Mouse (Mus musculus) telencephalon, adult 2 months (tissue): ENCODE data around the gene Rpp25.
A peak's percentile ranks its signal among the peaks of the same experiment; 100 is the strongest.

Source experiments
- DNase-seq: peaks from one replicate; pipeline ENCODE4 v3.0.0-alpha.2; 2011; ENCODE audit warnings: low read depth, low spot score

Rpp25 gene

GRCm38 (mm10) chr9:57503622-57504380 is at the start of gene Rpp25:
Gene Rpp25 (plus strand): TSS chr9:57504026.
- no peak for DNase-seq

DNA sequence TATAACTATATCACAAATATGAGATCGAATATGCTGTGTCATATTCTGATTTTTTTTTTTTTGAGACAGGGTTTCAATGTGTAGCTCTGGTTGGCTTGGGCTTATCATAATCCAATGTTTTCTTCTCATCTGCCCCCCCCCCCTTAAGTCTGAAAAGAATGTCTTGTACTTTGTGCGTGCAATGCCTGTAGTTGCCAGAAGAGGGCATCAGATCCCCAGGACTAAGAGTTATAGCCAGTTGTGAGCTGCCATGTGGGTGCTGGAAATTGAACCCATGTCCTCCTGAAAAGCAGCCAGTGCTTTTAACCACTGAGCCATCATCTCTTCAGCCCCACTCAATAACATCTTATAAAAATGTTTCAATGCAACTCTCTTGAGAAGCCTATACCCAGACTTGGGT is 44.1 kb upstream of the Rpp25 start:
- no peak for DNase-seq

DNA sequence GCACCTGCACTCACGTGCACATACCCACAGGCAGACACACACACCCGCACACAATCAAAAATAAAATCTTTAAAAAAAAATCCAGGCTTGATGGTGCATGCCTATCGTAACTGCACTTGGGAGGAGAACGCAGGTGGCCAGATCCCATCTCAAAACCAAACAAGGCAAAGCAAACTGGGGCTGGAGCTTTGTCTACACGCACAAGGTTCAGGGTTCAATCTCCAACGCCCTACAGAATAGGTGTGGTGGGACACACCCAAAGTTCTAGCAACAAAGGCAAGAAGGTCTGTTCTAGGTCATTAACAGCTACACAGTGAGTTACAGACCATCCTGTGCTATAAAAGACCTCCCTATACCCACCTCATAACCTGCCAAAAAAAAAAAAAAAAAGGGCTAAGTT is 41.0 kb upstream of the Rpp25 start:
- no peak for DNase-seq

DNA sequence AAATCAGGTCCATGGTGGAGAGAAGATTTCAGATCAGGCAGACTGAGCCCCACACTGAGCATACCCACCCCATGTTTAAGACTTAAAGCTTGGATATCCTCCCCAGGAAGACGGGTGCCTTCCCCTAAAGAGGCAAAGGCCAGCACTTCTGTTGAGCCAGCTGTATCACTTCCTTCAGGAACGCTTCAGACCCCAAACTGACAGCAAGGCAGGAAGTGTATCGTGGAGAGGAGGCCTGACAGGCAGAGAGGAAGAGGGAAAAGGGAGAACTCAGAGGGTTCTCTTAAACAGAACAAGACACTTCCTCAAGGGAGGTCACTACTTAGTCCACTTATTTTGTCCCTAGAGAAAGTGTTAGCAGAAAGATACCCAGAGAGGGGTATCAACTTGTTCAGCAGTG is 37.7 kb upstream of the Rpp25 start:
- no peak for DNase-seq

- no peak for DNase-seq
Measured at GRCm38 (mm10) chr9:57467271-57467771, 36.5 kb upstream of the Rpp25 start.

GRCm38 (mm10) chr9:57467896-57468549 is 35.8 kb upstream of the Rpp25 start, which contains the start of gene Scamp5:
Gene Scamp5 (minus strand): TSS chr9:57468060.
- DNase-seq: peak; percentile 85

DNA sequence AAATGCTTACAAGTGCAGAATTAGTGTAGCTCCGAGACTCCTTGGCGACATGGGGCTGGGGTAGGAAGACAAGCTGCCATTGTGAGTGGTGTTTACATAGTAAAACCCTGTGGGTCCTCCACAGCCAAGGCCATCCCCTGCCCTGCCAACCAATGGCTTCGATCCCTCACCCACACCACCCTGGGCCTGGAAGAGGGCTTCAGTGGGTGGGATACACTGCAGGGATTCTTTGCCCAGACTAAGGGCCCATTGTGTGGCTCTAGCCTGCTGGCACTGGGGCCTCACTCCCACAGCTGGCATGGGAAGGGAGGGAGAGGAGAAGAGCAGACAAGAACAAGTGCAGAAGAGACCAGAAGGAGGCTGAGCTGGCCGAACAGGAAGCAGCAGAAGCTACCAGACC is 34.9 kb upstream of the Rpp25 start:
- DNase-seq: peak; percentile 77

GRCm38 (mm10) chr9:57485774-57486173 is 18.1 kb upstream of the Rpp25 start:
- peak; percentile 82 for DNase-seq

DNA sequence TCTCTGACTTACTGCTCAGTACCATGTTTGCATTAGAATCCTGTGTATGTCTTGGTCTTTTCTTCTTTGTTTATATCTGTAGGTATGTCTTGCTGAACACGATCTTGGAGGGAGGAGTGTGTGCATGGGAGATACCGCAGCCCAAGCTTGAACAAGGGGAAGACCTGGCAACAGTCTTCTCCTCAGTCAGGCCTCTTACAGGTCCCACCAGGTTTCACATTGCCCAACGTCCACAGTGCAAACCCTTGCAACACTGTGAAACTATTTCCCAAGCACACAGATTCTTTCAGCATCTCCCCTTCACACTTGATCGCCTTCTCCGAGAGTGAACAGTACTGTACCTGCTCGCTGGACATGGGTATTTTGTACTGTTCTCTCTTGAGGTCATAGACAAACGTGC is 16.0 kb upstream of the Rpp25 start:
- no peak for DNase-seq

- no peak for DNase-seq
Measured at GRCm38 (mm10) chr9:57493532-57493931, 10.3 kb upstream of the Rpp25 start.

DNA sequence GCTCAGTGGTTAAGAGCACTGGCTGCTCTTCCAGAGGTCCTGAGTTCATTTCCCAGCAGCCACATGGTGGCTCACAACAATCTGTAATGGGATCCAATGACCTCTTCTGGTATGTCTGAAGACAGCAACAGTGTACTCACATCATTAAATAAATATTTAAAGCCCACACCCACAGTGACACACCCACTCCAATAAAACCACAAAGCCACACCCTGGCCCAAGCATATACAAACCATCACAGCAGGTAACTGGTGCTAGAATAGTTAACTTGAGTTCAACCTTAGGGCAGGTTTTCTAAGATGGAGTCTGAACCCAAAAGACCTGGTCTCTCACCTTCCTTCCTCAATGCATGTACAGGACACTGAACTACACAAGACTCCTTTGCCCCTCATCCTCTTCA is 8.9 kb upstream of the Rpp25 start:
- DNase-seq: no peak

GRCm38 (mm10) chr9:57497236-57497635 is 6.6 kb upstream of the Rpp25 start:
- DNase-seq: no peak

GRCm38 (mm10) chr9:57498536-57498935 is 5.3 kb upstream of the Rpp25 start:
- DNase-seq: no peak

- no peak for DNase-seq
Measured at GRCm38 (mm10) chr9:57501452-57501851, 2.4 kb upstream of the Rpp25 start.

DNA sequence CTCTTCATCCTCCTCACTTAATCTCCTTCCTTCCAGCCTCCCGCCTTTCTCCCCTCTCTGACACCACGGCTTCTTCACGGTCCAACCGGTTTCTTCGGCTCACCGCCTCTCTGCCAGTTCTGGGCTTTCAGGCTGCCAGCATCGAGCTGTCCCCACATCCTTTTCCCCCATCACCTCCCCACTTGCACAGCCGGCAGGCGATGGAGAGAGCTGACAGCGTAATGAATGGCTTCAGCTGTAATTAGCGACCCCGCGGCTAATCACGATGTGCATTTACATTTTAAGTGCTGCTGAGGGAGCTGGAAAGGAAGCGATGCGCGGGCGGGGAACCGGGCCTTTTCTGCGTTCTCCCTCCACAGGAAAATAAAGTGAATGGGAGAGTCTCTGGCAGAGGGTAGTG is 2.0 kb upstream of the Rpp25 start:
- DNase-seq: peak; percentile 74

DNA sequence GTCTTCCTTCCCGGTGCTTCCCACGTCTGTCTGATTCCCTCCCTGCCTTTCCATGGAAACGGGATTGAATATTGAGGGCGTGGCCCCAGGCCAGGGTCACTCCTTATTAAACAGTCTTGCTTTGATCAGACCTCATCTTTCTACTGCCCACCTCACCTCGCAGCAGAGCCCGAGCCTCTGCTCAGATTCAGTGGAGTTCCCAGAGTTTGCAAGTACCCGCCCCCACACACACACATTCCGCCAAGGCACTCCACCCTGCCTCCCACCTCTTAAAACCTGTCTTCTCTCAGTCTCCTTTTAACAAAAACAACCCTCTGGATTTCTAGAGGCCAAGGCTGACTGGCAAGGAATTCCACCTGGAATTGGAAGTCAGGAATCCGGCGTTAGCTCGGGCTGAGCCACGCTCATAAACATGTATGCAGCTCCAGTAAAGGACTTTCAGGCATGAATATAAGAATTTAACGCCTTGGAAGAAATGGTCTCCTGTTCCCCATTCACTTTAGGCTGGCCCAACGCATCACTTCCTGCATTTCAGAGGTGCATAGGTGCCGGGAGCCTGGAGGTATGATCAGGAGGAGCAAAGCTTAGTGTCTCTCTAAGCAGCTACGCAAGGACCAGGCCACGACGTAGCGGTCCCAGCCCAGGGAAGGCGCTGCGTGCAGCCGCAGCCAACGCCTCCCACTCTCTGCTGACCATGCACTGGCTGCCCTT is 760 bp upstream of the Rpp25 start:
- DNase-seq: peak; percentile 65

GRCm38 (mm10) chr9:57504381-57504700 is 515 bp downstream of the Rpp25 start:
- no peak for DNase-seq

DNA sequence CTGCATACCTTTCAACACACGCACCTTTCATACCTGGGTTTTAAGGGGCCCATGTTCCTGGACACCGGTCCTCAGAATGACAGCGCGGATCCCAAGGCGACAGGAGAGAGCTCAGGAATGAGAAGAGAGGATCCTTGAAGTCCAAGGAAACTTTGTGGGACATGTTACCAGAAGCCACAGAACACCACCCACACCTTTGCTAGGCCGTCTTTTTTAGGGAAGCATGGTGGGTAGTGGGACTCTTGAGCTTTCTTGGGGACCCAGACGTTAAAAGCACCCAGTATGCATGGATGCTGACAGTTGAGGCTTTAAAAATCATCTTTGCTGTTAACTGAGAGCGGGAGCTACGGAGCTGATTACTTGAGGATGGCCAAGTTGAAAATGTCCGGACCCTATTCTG is 1.1 kb downstream of the Rpp25 start:
- no peak for DNase-seq

DNA sequence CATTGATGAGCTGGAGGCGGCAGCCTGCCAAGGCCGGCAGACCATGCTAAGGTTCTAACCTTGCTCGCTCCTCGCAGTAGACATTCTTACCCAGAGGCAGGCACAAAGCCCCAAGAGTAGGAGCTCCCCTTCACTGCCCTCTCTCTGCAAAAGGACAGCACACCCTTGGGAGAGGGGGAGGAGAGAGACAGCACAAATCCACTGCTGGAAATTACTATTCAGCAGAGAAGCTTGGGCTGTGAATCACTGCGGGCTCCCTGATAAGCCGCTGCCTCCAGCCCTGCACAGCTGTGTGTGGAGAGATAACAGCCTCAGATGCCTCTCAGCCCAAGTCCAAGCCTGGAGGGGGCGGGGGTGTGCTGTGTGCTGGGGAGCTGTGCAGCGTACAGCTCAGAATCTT is 1.9 kb downstream of the Rpp25 start:
- peak; percentile 67 for DNase-seq

- DNase-seq: no peak
Measured at GRCm38 (mm10) chr9:57510577-57510976, 6.8 kb downstream of the Rpp25 start.

GRCm38 (mm10) chr9:57517113-57517512 is 13.3 kb downstream of the Rpp25 start:
- DNase-seq: no peak

GRCm38 (mm10) chr9:57520375-57521055 is 16.7 kb downstream of the Rpp25 start:
- no peak for DNase-seq
